Mouse (Mus musculus) embryonic fibroblast, embryonic 13.5 days (primary cell): ENCODE results near the gene Dcaf17.

Source experiments
- CTCF ChIP-seq: IDR thresholded peaks from 2 replicates; pipeline ENCODE4 v1.5.1; 2011; ENCODE audit warnings: mild to moderate bottlenecking, control low read depth, low read length, moderate library complexity, borderline replicate concordance; ENCODE audit not compliant: insufficient read depth
- POLR2A ChIP-seq: IDR thresholded peaks from 2 replicates; pipeline ENCODE4 v1.6.1; 2011; ENCODE audit warnings: low read depth, mild to moderate bottlenecking, control low read depth, low read length, moderate library complexity

GRCm38 (mm10) chr2:71073828-71074227 is 18.7 kb downstream of the Dcaf17 start:
- TF ChIP-seq POLR2A = no peak
- no peak for TF ChIP-seq CTCF
